Mouse (Mus musculus) heart, postnatal 0 days (tissue): ENCODE measurements around the gene Cnp. TPM values are rescaled to one million over a fixed set of nuclear protein-coding genes. Genes with fewer than 3 reads are reported as not detected.

ENCODE experiments used
- ATAC-seq: fragments of 200-750 bp; cut with Nextera tagmentation; 2 replicates; pipeline ENCODE4 v1.8.0; 2017; ENCODE audit warnings: low read depth, moderate number of reproducible peaks, moderate library complexity; ENCODE audit not compliant: insufficient read depth
- DNase-seq: peaks from one replicate; pipeline ENCODE4 v3.0.0-alpha.2; 2016; ENCODE audit warnings: low spot score
- H3K27ac ChIP-seq: fragments of 300-500 bp; sonication (generic); 2 replicates; pipeline ENCODE4 v1.5.1; 2014; ENCODE audit warnings: low read depth, mild to moderate bottlenecking
- H3K27me3 ChIP-seq: fragments of 300-500 bp; sonication (generic); 2 replicates; pipeline ENCODE4 v1.6.1; 2014; ENCODE audit warnings: low read length, mixed read lengths; ENCODE audit not compliant: control insufficient read depth, insufficient read depth
- H3K36me3 ChIP-seq: fragments of 300-500 bp; sonication (generic); replicated peaks from 2 replicates; pipeline ENCODE4 v1.6.1; 2014; ENCODE audit warnings: low read length, mixed read lengths; ENCODE audit not compliant: control insufficient read depth, insufficient read depth
- H3K4me1 ChIP-seq: fragments of 300-500 bp; sonication (generic); 2 replicates; pipeline ENCODE4 v1.6.1; 2014; ENCODE audit warnings: antibody characterized with exemption; ENCODE audit not compliant: control insufficient read depth, insufficient read depth
- H3K4me2 ChIP-seq: fragments of 300-500 bp; sonication (generic); 2 replicates; pipeline ENCODE4 v1.6.1; 2014; ENCODE audit warnings: low read depth, mild to moderate bottlenecking, low read length, moderate library complexity
- H3K4me3 ChIP-seq: fragments of 300-500 bp; sonication (generic); 2 replicates; pipeline ENCODE4 v1.5.1; 2014; ENCODE audit warnings: low read depth, low read length
- H3K9ac ChIP-seq: fragments of 300-500 bp; sonication (generic); replicated peaks from 2 replicates; pipeline ENCODE4 v1.6.1; 2014; ENCODE audit warnings: low read depth, low read length, mixed read lengths
- H3K9me3 ChIP-seq: fragments of 300-500 bp; sonication (generic); replicated peaks from 2 replicates; pipeline ENCODE4 v1.6.1; 2016; ENCODE audit warnings: low read length; ENCODE audit not compliant: control insufficient read depth
- CTCF ChIP-seq: IDR thresholded peaks from 2 replicates; pipeline ENCODE4 v1.5.1; 2016; ENCODE audit warnings: antibody characterized with exemption, control low read depth, low read depth
- EP300 ChIP-seq: IDR thresholded peaks from 2 replicates; pipeline ENCODE4 v1.6.1; 2016; ENCODE audit warnings: antibody characterized with exemption, low read depth
- WGBS: fragments of 180-500 bp; shearing (Covaris S2); extraction: QIAGEN DNeasy Blood & Tissue Kit; methylation state at CpG from one replicate; pipeline ENCODE4 v1.1.7; 2014; 5-methylcytosine and 5-hydroxymethylcytosine counted together
- polyA plus RNA-seq: library from polyadenylated mRNA; unstranded; fragments of >200 nt; fragmentation: Nextera tagmentation; extraction: Ambion mirVana; gene quantifications from 2 replicates; pipeline ENCODE4 v1.2.1, GENCODE M21; 2015
- total RNA-seq: library from RNA; depleted of rRNA; stranded (reverse); fragments of >200 nt; gene quantifications from 2 replicates; pipeline ENCODE4 v1.2.3, GENCODE M21; 2014; ENCODE audit warnings: low replicate concordance

Gene Cnp
- total and polyA plus RNA-seq, 2 experiments from 2014 or later = 11.5 to 28.3 TPM

- no peak overlapping the region for H3K9ac ChIP-seq
- no peaks in the 10 kb centered on the region for H3K4me1 ChIP-seq
- no peak overlapping the region for H3K4me3 ChIP-seq
- DNase-seq (no peak), ATAC-seq (no peak)
- H3K4me2 ChIP-seq = no peak overlapping the region
- H3K9me3 ChIP-seq = no peaks in the 10 kb centered on the region
- 88% methylated on average over 2 of the region's 2 CpGs for WGBS
- H3K27me3 ChIP-seq = no peaks in the 10 kb centered on the region
- H3K27ac ChIP-seq = no peak overlapping the region
- no peak for TF ChIP-seq CTCF
- H3K36me3 ChIP-seq = peaks cover 99% of the 10 kb centered on the region
Observed at GRCm38 (mm10) chr11:100588462-100588861, 13.8 kb downstream of the Cnp start.

GRCm38 (mm10) chr11:100592346-100593046 lies 17.8 kb downstream of the Cnp start:
- Histone ChIP-seq H3K9me3 (no peaks in the 10 kb centered on the region), H3K36me3 (peaks cover 95% of the 10 kb centered on the region), H3K9ac (no peak overlapping the region), H3K27ac (no peak overlapping the region), H3K27me3 (no peaks in the 10 kb centered on the region), H3K4me1 (no peaks in the 10 kb centered on the region), H3K4me2 (no peak overlapping the region), H3K4me3 (no peak overlapping the region)
- 91% methylated on average over 11 of the region's 11 CpGs for WGBS
- ATAC-seq (no peak), DNase-seq (no peak)
- TF ChIP-seq EP300 (no peak), CTCF (no peak)

- no peak for TF ChIP-seq EP300
- no peak for TF ChIP-seq CTCF
- H3K4me2 ChIP-seq = no peak overlapping the region
- DNase-seq (no peak), ATAC-seq (no peak)
- H3K27ac ChIP-seq = no peak overlapping the region
- peaks cover 95% of the 10 kb centered on the region for H3K36me3 ChIP-seq
- WGBS = 83% methylated on average over 7 of the region's 7 CpGs
- H3K9me3 ChIP-seq = no peaks in the 10 kb centered on the region
- H3K9ac ChIP-seq = no peak overlapping the region
- no peak overlapping the region for H3K4me3 ChIP-seq
- no peaks in the 10 kb centered on the region for H3K27me3 ChIP-seq
- no peaks in the 10 kb centered on the region for H3K4me1 ChIP-seq
Observed at GRCm38 (mm10) chr11:100594608-100595007, 19.9 kb downstream of the Cnp start.

GRCm38 (mm10) chr11:100595533-100595932 lies 20.8 kb downstream of the Cnp start:
- Histone ChIP-seq H3K27ac (no peak overlapping the region), H3K4me1 (no peaks in the 10 kb centered on the region), H3K9ac (no peak overlapping the region), H3K36me3 (peaks cover 94% of the 10 kb centered on the region), H3K4me3 (no peak overlapping the region), H3K9me3 (no peaks in the 10 kb centered on the region), H3K4me2 (no peak overlapping the region), H3K27me3 (no peaks in the 10 kb centered on the region)
- 45% methylated on average over 4 of the region's 4 CpGs for WGBS
- DNase-seq (no peak), ATAC-seq (no peak)
- TF ChIP-seq EP300 = no peak

- TF ChIP-seq EP300 = no peak
- TF ChIP-seq CTCF = no peak
- no peak overlapping the region for H3K4me2 ChIP-seq
- ATAC-seq (no peak), DNase-seq (no peak)
- no peaks in the 10 kb centered on the region for H3K27me3 ChIP-seq
- H3K27ac ChIP-seq = no peak overlapping the region
- 86% methylated on average over 4 of the region's 4 CpGs for WGBS
- H3K9me3 ChIP-seq = no peaks in the 10 kb centered on the region
- no peaks in the 10 kb centered on the region for H3K4me1 ChIP-seq
- H3K36me3 ChIP-seq = peaks cover 80% of the 10 kb centered on the region
- no peak overlapping the region for H3K4me3 ChIP-seq
- no peak overlapping the region for H3K9ac ChIP-seq
Observed at GRCm38 (mm10) chr11:100598074-100598473, 23.4 kb downstream of the Cnp start.

- Histone ChIP-seq H3K4me1 (no peaks in the 10 kb centered on the region; the same call in 1 of the 2 replicates), H3K27ac (no peak overlapping the region), H3K36me3 (peaks cover 54% of the 10 kb centered on the region), H3K4me2 (no peak overlapping the region), H3K9me3 (no peaks in the 10 kb centered on the region), H3K4me3 (no peak overlapping the region), H3K27me3 (no peaks in the 10 kb centered on the region), H3K9ac (no peak overlapping the region)
- DNase-seq = no peak
- no peak for ATAC-seq
- WGBS = 95% methylated on average over 3 of the region's 3 CpGs
- TF ChIP-seq CTCF (no peak), EP300 (no peak)
Observed at GRCm38 (mm10) chr11:100601372-100601771, 26.7 kb downstream of the Cnp start.
